ENCODE assay signal across 8 mouse cellular contexts in the genomic region with DNA sequence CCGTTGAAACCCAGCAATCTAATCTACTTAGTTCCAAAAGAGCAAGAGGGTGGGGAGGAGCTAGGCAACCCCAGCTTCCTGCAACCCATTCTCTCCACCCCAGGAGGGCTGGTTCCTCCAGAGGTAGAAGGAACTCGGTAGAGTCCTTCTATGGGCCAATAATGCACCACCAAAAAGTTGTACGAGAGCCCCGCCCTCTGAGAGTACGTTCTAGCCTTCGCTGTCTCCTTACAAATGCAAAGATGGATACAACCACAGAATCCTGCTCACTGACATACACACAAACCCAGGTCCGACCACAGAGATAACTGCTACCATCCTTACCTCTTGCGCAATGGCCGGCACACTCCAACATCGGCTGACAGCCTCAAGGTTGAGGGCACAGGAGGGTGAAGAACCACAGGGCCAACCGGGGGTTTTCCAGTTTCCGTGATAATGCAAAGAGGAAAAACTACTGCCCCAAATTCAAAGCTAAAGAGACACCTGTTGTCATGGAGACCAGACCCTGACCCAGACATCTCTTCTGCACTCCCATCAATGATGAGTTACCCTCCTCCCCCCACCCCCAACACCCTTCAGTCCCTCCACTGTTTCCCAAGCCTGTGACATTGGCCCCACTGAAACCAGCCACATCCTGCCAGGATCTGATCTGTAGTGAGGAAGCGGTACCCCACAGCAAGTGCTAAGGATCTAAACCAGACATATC. TPM values are rescaled to one million over a fixed set of nuclear protein-coding genes. Genes with fewer than 3 reads are reported as not detected.
DNase-seq lines count a peak whose midpoint lies in the region; ATAC-seq and TF ChIP-seq lines count a peak whose summit lies in the region.

No protein-coding gene starts in this region.

- H3K4me2 ChIP-seq in embryonic facial prominence, embryonic 12.5 days (replicated peaks) = peak overlapping the region; percentile 36
- peak overlapping the region; percentile 60 for H3K4me2 ChIP-seq in liver, postnatal 0 days (ENCODE audit: low read depth, low read length)

- peak overlapping the region; percentile 30; the same call in 1 of the 2 replicates for H3K9ac ChIP-seq in embryonic facial prominence, embryonic 12.5 days
- H3K9ac ChIP-seq in liver, postnatal 0 days (replicated peaks) = peak overlapping the region; percentile 37

- H3K4me3 ChIP-seq in embryonic facial prominence, embryonic 12.5 days = no peak overlapping the region
- H3K4me3 ChIP-seq in liver, postnatal 0 days (ENCODE audit: low read depth, low read length) = peak overlapping the region; percentile 9

- TF ChIP-seq CTCF in liver, postnatal 0 days (IDR thresholded peaks at IDR 0.05; ENCODE audit: low read depth) = no peak

- H3K27ac ChIP-seq in embryonic facial prominence, embryonic 12.5 days = peak overlapping the region; percentile 59
- H3K27ac ChIP-seq in liver, postnatal 0 days (ENCODE audit: low read depth) = peak overlapping the region; percentile 86

- peak; percentile 28 for DNase-seq in ovary, adult 18-20 months (ENCODE audit: low spot score)
- DNase-seq in ovary, postnatal 14 days (ENCODE audit: low spot score) = no peak
- peak; percentile 42 for DNase-seq in liver, postnatal 0 days
- DNase-seq in thymus, postnatal 10 days (ENCODE audit: low spot score in 2 of 2) = peak; percentile 22 to 28
- no peak for DNase-seq in gastrocnemius, postnatal 4 days (ENCODE audit: low spot score in 2 of 2)
- no peak for DNase-seq in left cerebral cortex, adult 11 months (ENCODE audit: low spot score)
- no peak for DNase-seq in urinary bladder, postnatal 10 days (ENCODE audit: low spot score)

- ATAC-seq in embryonic facial prominence, embryonic 12.5 days (ENCODE audit: insufficient number of reproducible peaks, insufficient read depth, low FRiP score, low TSS enrichment) = no peak
- ATAC-seq in liver, postnatal 0 days = peak; percentile 59

- 53% methylated on average over 13 of the region's 13 CpGs for WGBS in embryonic facial prominence, embryonic 12.5 days
- WGBS in liver, postnatal 0 days (ENCODE audit: insufficient replicate concordance) = 19% methylated on average over 13 of the region's 13 CpGs

- TF ChIP-seq EP300 in liver, postnatal 0 days (IDR thresholded peaks at IDR 0.05; ENCODE audit: low read depth) = no peak

- H3K4me1 ChIP-seq in embryonic facial prominence, embryonic 12.5 days = peaks cover 19% of the 10 kb centered on the region
- peaks cover 13% of the 10 kb centered on the region for H3K4me1 ChIP-seq in liver, postnatal 0 days (ENCODE audit: insufficient read depth)

- H3K9me3 ChIP-seq in embryonic facial prominence, embryonic 12.5 days = no peaks in the 10 kb centered on the region
- no peaks in the 10 kb centered on the region for H3K9me3 ChIP-seq in liver, postnatal 0 days (ENCODE audit: low read length)

- H3K27me3 ChIP-seq in embryonic facial prominence, embryonic 12.5 days = no peaks in the 10 kb centered on the region
- no peaks in the 10 kb centered on the region for H3K27me3 ChIP-seq in liver, postnatal 0 days (ENCODE audit: insufficient read depth, low read length)

- H3K36me3 ChIP-seq in embryonic facial prominence, embryonic 12.5 days = no peaks in the 10 kb centered on the region
- no peaks in the 10 kb centered on the region for H3K36me3 ChIP-seq in liver, postnatal 0 days (replicated peaks; ENCODE audit: insufficient read depth, low read length)

RNA-seq across cellular contexts. Expression of a gene that starts 9.2 kb away (rescaled TPM):
- polyA plus RNA-seq in embryonic facial prominence, embryonic 12.5 days (2016; fragmentation: Nextera tagmentation; extraction: Ambion mirVana) = 5.2 and 6.8 TPM in 2 replicates
- 7.8 and 8.3 TPM in 2 replicates for polyA plus RNA-seq in liver, postnatal 0 days (2015; fragmentation: Nextera tagmentation; extraction: Ambion mirVana)
- total RNA-seq in gastrocnemius, postnatal 4 days (2021) = 10 to 100 TPM; 19.7 to 22.8 TPM

RNA-seq across cellular contexts. Expression of a gene that starts 15.4 kb away (rescaled TPM):
- 8.4 and 12.0 TPM in 2 replicates for polyA plus RNA-seq in embryonic facial prominence, embryonic 12.5 days (2016; fragmentation: Nextera tagmentation; extraction: Ambion mirVana)
- 17.1 and 21.9 TPM in 2 replicates for polyA plus RNA-seq in liver, postnatal 0 days (2015; fragmentation: Nextera tagmentation; extraction: Ambion mirVana)
- 10 to 100 TPM; 17.3 to 21.7 TPM for total RNA-seq in gastrocnemius, postnatal 4 days (2021)

RNA-seq across cellular contexts. Expression of a gene that starts 48.8 kb away (rescaled TPM):
- 1.5 and 1.9 TPM in 2 replicates for polyA plus RNA-seq in embryonic facial prominence, embryonic 12.5 days (2016; fragmentation: Nextera tagmentation; extraction: Ambion mirVana)
- polyA plus RNA-seq in liver, postnatal 0 days (2015; fragmentation: Nextera tagmentation; extraction: Ambion mirVana) = 0.02 TPM in 1 of 2 replicates, not detected in the other
- total RNA-seq in gastrocnemius, postnatal 4 days (2021) = under 1 TPM; 0.25 to 0.41 TPM

RNA-seq across cellular contexts. Expression of a gene that starts 57.7 kb away (rescaled TPM):
- 12.4 and 13.2 TPM in 2 replicates for polyA plus RNA-seq in embryonic facial prominence, embryonic 12.5 days (2016; fragmentation: Nextera tagmentation; extraction: Ambion mirVana)
- polyA plus RNA-seq in liver, postnatal 0 days (2015; fragmentation: Nextera tagmentation; extraction: Ambion mirVana) = 2.5 and 3.2 TPM in 2 replicates
- total RNA-seq in gastrocnemius, postnatal 4 days (2021) = 10 to 100 TPM; 14.0 to 14.5 TPM

RNA-seq across cellular contexts. Expression of a gene that starts 59.9 kb away (rescaled TPM):
- polyA plus RNA-seq in embryonic facial prominence, embryonic 12.5 days (2016; fragmentation: Nextera tagmentation; extraction: Ambion mirVana) = 1.4 and 1.8 TPM in 2 replicates
- 0.14 and 0.22 TPM in 2 replicates for polyA plus RNA-seq in liver, postnatal 0 days (2015; fragmentation: Nextera tagmentation; extraction: Ambion mirVana)
- total RNA-seq in gastrocnemius, postnatal 4 days (2021) = 10 to 100 TPM; 16.9 to 18.1 TPM

Comparison
In these comparisons a context has a peak if more than half of its experiments do, and no peak if none do; other contexts are left out.
1. DNase-seq: peak in ovary, adult 18-20 months (single experiment), liver, postnatal 0 days (single experiment) and thymus, postnatal 10 days (2 of 2); none in ovary, postnatal 14 days (single experiment), gastrocnemius, postnatal 4 days (0 of 2), left cerebral cortex, adult 11 months (single experiment) and urinary bladder, postnatal 10 days (single experiment).